Mouse (Mus musculus): ENCODE results near the gene Gm15737. TPM values are rescaled to one million over a fixed set of nuclear protein-coding genes. Genes with fewer than 3 reads are reported as not detected.

The Gm15737 gene
- total RNA-seq, 2 experiments from 2014 or later = not detected

DNA sequence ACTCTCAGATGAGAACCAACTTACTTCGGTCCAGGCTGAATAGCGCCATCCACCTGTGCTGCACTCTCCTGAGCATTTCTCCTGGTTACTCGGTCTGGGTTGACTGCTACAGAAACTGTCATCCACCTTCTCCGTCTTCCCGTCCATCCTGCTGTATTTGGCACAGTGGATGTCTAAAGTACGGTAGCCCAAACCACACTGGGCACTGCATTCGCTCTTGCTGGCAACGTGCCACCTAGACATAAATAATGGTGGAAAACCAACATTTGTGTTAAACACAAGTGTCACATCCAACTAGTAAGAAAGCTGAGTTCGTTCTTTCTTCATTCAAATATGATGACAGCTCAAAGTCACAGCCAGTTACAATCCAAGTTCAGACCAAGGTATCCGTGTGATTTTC is 3.6 kb downstream of the Gm15737 start:
- DNase-seq (ENCODE audit: low spot score in 2 of 2) = no peak
- intact Hi-C loops (cut with DNase I) = no loop called here

DNA sequence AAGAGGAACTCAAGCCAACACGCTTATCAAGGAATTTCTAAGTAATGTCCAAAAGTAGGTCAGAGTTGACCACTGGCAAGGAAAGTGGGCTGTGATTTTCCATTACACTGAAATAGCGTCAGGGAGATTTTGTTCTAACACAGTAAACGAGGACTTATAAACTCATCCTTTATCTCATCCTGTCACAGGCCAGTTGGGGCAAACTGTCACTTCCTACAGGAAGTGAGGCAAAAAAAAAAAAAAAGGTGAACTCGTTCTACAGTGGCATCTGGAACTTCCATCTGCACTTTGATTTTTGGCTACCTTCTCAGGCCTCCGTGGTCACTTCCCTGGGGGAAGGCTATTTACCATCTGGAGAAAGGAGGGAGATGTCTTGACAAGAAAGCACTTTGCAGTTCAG is 5.7 kb downstream of the Gm15737 start:
- no peak for DNase-seq (ENCODE audit: low spot score in 2 of 2)
- intact Hi-C loops (cut with DNase I) = no loop called here

DNA sequence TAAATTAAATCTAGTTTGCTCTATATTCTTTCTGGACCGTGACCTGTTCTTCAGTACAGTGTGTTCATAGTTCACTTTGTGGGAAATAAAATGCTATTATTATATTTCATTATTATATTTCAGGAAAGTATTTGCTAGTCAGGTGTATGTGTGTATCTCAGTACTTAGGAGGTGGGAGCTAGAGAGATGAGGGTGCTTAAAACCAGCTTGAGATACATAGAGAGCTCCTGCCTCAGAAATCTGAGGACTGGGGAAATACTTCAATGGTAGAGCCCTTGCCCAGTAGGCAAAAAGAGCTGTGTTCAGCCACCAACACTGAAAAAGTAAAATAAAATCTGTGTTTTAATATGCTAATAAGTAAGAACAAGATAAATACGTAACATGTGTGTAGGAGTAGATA is 6.2 kb downstream of the Gm15737 start:
- intact Hi-C loops (cut with DNase I) = no loop called here
- DNase-seq (ENCODE audit: low spot score in 2 of 2) = no peak

DNA sequence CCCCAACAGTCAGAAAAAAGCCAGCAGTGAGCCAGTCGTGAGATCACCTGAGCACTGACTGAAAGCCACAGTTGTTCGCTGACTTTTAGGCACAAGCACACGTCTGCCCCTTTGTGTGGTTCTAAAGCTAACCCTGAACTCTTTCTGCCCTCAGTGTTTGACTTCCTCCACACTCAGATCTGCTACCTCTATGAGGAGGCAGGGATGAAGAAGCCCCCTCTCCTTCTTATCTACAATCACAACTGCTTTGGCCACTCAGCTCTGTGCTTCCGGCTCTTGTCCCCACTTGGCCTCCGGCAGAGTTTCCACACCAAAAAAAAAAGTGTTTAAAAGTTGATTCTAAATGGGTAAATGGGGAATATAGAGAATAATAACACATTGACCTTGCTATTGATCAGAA is 7.0 kb downstream of the Gm15737 start:
- intact Hi-C loops (cut with DNase I) = no loop called here

DNA sequence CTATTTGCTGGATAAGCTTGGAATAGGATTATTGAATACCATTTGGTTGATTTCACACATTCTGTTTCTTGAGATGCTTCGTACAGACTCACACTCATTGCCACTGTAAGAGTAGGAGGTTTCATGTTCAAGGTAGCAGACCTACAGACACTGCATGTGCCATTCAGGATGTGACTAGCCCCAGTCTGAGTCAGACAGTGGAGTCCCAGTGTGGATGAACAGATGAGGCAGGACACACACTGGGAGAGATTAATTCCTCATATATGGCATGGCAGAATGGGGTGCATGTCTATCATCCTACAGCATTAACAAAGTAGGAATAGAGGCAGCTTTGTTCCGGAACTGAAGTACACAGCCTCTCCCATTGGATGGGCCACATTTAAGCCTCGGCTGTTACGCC is 8.1 kb downstream of the Gm15737 start:
- intact Hi-C loops (cut with DNase I) = no loop called here
- no peak for DNase-seq (ENCODE audit: low spot score in 2 of 2)

More for the DNA sequence above, 7.0 kb downstream of the Gm15737 start:
- DNase-seq (ENCODE audit: low spot score in 2 of 2) = no peak

DNA sequence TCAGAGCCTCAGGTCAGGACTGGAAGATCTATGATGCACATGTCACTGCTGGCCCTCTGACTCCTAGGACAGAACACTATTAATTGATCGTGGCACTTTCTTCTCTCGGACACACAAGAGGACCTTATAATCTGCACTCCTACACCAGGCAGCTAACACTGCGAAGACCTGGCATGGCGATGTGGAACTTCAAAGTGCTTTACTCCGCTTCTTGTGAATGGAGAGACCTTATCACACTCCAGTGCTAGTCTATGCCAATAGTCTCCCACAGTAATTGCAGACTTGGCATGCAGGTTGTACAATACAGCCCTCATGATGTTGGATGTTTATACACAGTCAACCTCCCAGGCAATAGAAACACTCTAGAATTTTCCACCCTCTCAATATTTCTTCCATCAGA is 9.6 kb downstream of the Gm15737 start:
- intact Hi-C loops (cut with DNase I) = no loop called here
- DNase-seq (ENCODE audit: low spot score in 2 of 2) = no peak

DNA sequence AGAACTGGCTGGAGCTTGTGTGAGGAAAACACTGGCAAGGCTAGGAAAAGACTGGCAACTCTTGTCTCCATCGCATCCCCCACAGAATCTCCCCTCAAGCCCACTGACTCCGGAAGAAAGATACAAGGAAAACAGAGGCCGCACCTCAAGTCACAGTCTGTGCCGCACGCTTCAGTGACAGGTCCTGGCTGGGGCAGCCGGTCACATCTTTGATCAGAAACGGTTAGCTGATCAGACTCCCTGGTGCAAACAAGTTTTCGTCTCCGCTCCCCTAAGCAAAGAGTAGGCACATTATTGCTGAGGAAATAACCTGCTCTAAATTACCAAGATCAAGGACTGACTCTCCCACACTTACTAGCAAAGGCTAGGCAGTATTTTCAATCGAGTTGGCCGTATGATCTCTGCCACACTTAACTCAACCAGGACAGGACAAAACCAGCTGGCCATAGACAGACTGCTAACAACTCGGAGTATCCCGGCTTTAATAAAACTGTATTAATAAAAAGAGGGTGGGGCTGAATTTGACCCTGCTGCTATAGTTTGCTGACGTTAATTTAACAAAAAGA is 10.6 kb downstream of the Gm15737 start:
- DNase-seq (ENCODE audit: low spot score in 2 of 2) = no peak
- intact Hi-C loops (cut with DNase I) = no loop called here

DNA sequence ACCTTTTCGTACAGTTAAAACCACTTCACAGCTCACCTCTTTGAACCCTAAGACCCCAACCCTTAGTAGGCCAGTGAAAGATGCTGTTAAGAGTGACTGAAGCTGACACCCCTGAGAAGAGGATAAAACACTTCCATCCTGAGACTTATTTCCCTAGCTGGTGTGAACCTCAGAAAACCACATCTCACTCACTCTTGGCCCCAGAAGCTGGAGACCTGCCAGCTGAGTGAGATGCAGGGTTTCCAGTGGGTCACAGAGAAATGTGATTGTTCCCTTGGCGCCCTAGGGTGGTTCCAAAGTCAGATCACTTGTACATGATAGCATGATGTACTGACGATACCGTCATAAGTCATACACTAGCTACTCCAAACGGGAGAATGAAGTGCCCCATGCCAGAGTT is 13.3 kb downstream of the Gm15737 start:
- no peak for DNase-seq (ENCODE audit: low spot score in 2 of 2)
- intact Hi-C loops (cut with DNase I) = no loop called here

DNA sequence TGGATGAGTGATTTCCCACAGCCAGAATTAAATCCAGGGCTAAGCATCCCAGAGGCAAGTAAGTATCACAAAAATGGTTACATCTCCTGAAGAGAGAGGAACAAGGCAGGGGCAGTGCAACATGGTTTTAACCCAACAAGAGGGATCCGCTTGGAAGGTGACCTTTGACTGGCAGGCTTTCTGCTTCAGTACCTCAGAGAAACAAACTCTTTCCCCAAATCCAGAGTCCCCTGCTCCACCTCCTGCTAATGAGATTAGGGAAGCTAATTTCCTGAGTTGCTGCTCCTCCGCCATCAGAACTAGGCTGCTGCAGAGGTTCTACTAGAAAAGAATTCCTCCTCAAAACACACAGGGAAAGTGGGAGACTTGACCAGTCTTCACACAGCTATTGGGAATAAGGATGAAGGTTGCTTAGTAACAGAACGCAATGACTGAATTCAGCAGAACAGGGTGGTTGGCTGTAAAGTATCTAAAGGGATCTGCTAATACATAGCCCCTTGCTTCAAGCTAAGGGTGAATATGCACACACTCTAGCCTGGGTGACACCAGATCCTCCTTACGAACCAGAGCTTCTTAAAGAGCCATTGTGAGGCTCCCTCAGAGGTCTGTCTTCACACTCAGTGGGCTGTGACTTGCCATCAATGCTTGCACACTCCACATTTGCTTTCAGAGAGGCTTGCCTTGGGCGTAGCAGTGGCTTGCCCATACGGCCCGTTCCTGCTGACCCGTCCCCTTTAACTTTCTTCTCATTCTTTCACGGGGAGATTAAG is 14.2 kb downstream of the Gm15737 start:
- DNase-seq (ENCODE audit: low spot score in 2 of 2) = no peak
- intact Hi-C loops (cut with DNase I) = no loop called here

DNA sequence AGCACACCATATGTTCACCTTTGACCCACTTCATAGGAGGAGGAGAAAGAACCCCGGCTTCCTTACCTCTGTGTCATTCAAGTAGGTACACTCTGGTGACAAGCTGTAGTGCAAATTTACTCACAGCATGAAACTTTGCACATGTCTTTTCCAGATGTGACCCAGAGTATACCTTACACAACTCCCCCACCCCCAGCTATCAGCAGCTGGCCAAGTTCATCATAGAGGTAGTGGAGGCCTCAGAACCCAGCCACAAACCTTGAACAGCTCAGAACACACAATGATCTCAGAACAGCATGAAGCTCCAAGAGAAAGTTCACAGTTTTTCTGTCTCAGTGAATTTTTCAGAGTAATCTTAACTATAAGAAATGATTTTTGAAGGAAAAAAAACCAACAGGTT is 22.4 kb downstream of the Gm15737 start:
- DNase-seq (ENCODE audit: low spot score in 2 of 2) = no peak
- intact Hi-C loops (cut with DNase I) = no loop called here

DNA sequence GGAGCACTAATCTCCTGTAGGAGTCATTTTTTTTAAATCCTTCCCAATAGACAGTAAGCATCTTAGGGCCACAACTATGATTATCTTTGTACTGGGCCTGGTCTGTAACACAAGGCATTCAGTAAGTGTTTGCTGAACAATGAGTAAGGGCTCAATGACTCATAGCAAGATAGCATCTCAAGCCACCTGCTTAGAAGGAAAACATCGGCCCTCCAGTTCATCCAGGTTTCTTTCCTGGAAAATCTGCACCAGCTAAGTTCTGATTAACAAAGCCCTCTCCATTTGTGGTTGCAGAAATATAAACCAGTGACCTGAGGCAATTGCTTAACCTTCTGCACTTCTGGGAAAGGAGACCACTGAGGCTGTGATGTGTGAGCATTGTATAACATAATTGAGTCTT is 34.9 kb downstream of the Gm15737 start:
- no peak for DNase-seq (ENCODE audit: low spot score in 2 of 2)
- intact Hi-C loops (cut with DNase I) = no loop called here

DNA sequence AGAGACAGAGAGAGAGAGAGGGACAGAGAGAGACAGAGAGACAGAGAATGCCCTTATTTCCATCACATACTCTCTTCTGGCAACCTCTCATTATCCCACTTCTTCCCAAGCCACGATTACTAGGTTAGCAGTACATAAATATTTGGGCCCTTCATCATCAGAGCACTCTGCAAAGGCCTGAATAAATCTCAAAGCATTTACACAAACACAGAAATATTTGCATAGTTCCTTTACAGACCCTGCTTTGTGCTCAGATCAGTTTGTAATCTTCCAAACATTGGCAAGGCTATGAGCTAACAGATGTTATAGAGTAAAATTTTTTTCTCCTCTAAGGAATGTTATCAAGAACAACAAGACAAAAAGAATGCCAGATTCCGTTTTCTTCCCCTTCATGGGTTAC is 35.3 kb downstream of the Gm15737 start:
- intact Hi-C loops (cut with DNase I) = no loop called here
- DNase-seq (ENCODE audit: low spot score in 2 of 2) = no peak

DNA sequence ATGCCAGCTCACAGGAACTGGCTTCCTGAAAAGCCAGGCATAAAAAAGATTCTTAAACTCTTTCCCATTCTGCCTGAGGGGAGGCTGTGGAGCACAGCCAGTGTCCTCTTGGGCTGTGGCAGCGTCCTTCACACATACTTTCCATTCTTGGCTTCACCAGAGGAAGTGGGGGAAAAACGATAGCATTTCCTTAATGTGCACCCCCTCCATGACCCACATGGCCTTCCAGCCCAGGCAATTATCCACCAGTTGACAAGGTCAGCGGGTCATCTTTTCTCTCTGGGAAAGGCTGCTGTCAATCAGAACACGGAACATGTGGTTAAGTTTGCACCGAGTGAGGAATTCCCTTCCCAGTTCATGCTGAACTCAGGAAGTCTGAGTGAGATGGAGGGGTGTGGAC is 36.8 kb downstream of the Gm15737 start:
- intact Hi-C loops (cut with DNase I) = no loop called here
- no peak for DNase-seq (ENCODE audit: low spot score in 2 of 2)

DNA sequence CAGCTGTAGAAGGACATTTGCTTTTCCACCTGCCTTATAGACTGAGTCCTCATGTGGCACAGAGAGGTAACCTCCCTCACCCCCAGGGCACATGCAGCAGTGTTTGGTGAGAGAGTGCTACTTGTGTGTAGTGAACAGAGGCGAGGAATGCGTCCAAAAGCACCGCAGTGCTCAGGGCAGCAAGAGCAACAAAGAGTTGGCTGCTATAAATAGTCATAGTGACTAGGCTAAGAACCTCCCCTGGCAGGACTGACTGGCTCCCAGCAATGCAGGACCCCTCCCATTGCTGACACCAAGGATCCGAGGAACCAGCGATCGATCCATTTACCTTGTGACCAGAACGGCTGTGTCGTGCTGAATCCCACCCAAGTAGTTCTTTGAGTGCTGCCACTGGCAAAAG is 40.2 kb downstream of the Gm15737 start:
- intact Hi-C loops (cut with DNase I) = loop anchor here (2.0 kb wide), 1 partner anchor 29 kb away; no protein-coding TSS in a partner anchor
- DNase-seq (ENCODE audit: low spot score in 2 of 2) = no peak

DNA sequence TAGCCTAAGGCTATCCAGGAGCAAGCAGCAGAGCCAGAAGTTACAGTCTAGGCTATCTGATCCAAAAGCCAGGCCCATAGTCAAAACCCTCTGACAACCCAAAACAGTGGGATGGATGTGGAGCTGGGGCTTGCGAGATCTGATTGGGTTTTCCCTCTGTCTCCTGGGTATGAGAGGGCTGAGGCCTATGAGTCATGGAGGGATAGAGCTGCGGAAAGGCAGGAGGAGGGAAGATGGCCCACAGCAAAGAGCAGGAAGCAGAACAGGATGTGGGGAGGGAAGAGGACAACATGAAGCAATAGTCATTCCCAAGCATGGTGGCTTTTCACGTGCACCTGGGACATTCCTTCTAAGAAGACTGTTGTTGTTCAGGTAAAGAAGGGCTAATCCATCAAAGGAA is 41.5 kb downstream of the Gm15737 start:
- DNase-seq (ENCODE audit: low spot score in 2 of 2) = no peak
- intact Hi-C loops (cut with DNase I) = no loop called here

DNA sequence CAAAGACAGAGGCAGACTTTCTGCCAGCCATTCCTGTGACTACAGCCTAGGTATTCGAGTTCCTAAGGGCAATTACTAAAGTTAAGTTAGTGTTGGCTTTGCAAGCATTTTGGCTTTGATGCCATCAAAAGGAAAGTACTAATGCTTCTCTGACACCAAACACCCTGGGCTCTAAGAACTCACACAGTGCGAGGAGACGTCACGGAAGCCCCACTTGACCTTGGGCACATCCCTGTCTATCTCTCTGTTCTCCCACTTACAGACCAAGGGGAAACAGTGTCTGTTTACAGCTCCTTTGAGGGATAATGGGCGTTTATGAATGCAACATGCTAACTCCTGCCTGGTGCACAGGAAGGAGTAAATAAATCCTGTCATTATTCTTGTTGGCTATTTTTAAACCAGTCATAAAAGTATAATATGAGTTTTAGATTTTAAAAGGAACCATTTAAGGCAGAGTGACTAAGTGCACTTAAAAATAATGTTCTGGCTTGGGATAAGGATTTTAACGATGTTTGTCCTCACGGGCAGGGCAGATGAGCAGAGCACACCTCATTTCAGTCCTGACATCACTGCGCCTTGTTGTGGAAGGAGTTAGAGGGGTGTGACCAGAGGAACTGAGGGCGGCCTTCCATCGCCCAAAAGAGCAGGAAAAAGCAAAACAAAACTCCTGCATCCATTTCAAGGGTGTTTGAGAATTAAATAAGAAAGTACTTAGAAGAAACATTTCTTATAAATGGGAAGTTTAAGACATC is 52.0 kb downstream of the Gm15737 start:
- intact Hi-C loops (cut with DNase I) = no loop called here
- DNase-seq (ENCODE audit: low spot score in 2 of 2) = no peak

DNA sequence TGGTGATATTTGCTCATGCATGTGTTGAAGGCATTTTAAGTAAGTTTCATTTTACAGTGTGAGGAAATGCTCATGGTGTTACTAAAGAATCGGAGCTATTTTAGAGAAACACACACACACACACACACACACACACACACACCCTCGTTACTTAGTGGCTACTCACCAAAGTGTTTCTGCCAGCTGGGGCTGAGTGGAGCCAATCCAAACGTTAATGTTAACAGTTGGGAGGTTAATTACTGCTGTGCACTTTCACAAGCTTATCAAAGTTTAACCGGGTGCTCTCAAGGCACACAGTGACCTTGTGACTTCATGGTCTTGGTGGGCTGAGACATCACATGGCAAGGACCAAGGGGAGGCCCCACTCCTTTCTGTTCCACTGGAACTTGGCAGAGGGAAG is 52.7 kb downstream of the Gm15737 start:
- no peak for DNase-seq (ENCODE audit: low spot score in 2 of 2)
- intact Hi-C loops (cut with DNase I) = no loop called here

DNA sequence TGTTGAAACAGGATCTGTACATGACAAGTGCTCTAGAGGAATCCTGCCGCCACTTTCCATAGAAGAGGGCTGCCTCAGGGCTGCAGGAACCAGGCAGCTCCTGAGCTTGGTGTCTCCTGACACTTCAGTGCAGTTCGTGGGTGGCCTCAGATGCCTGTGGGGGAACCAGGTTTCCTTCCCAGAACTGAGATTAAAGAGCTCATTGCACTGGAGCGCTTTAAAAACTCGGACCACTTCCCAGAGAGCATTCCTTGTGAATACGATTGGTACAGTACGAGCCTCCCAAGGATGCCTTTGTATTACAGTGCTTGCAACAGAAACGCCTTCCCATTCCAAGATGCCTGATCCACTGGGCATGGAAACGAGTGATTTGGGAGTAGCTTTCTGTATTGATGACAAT is 55.4 kb downstream of the Gm15737 start:
- intact Hi-C loops (cut with DNase I) = no loop called here
- DNase-seq (ENCODE audit: low spot score in 2 of 2) = no peak

DNA sequence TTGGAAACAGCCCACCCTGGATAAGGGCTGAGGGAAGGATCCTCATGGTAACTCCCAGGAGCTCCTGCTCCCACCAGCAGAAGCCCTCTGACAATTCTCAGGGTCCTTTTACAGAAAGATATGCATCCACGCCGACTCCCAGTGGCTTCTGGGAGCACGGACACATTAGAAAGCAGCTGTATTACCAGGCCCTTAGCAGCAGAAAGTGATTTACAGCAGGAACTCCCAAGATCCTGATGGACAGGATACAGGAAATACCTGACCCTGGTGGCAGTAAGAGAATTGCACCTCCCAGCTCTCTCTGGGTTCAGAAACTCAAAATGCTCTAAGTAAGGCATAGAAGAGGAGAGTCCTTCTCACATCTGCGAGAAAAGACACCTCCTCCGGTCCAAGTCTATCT is 59.1 kb downstream of the Gm15737 start:
- DNase-seq (ENCODE audit: low spot score in 2 of 2) = no peak
- intact Hi-C loops (cut with DNase I) = no loop called here

Data from left cerebral cortex, postnatal 36 days (tissue).